Mouse (Mus musculus) bone marrow macrophage, adult 2 months (primary cell): ENCODE results near the gene Pgs1.

ENCODE experiments used
- CTCF ChIP-seq: IDR thresholded peaks from 2 replicates; pipeline ENCODE4 v1.5.1; 2012; ENCODE audit warnings: low read depth, mild to moderate bottlenecking, low read length, moderate library complexity
- POLR2A ChIP-seq: IDR thresholded peaks from 2 replicates; pipeline ENCODE4 v1.6.1; 2012; ENCODE audit warnings: mild to moderate bottlenecking, low read depth, low read length, borderline replicate concordance

DNA sequence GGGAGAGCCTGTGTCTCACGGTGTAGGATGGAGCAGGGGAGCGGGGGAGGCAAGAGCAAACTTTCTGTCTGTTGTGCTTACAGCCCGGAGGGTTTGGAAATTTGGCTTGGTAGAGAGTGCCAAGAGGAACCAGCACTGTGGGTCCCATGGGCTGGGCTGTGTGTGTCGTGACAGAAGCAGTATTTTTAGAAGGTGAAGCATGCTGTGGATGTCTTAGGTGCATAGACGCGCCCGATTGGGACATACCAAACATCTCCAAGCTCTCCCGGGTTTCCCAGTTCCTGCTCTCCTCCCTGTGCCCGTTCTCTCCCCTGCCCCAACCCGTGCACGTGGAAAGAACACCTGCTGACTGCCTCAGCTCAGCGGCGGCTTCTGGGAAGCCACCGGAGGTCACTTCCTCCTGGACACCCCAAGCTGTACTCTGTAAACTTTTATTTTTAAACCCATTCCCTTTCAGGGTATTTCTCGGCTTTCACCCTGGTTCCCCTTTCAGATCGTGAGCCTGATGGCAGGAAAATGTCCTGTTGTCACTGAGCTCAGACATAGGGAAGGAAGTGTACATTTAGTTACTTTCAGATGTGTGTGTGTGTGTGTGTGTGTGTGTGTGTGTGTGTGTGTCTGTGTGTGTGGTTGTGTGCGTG, 26.2 kb upstream of the Pgs1 start:
- TF ChIP-seq CTCF = no peak
- TF ChIP-seq POLR2A = no peak
